Mouse (Mus musculus): ENCODE data around the gene Pla2g7. TPM values are rescaled to one million over a fixed set of nuclear protein-coding genes. Genes with fewer than 3 reads are reported as not detected.
A peak's percentile ranks its signal among the peaks of the same experiment; 100 is the strongest.

Pla2g7 gene
- total RNA-seq, 2 experiments from 2014 or later, result 4.3 to 8.0 TPM

- peak in 1 of 2 experiments; percentile 11 for DNase-seq
Measured at GRCm38 (mm10) chr17:43580456-43580855, 12.6 kb downstream of the Pla2g7 start.

- peak; percentile 48 to 60 for DNase-seq
Measured at GRCm38 (mm10) chr17:43581012-43581467, 13.1 kb downstream of the Pla2g7 start.

- DNase-seq, result no peak
Measured at GRCm38 (mm10) chr17:43584771-43585170, 16.9 kb downstream of the Pla2g7 start.

- no peak for DNase-seq
Measured at GRCm38 (mm10) chr17:43587278-43587677, 19.4 kb downstream of the Pla2g7 start.

GRCm38 (mm10) chr17:43589750-43590149 lies 21.9 kb downstream of the Pla2g7 start:
- no peak for DNase-seq

GRCm38 (mm10) chr17:43590531-43590930 lies 22.6 kb downstream of the Pla2g7 start:
- no peak for DNase-seq

- no peak for DNase-seq
Measured at GRCm38 (mm10) chr17:43592296-43593291, 24.7 kb downstream of the Pla2g7 start.

- DNase-seq, result no peak
Measured at GRCm38 (mm10) chr17:43597742-43598141, 29.8 kb downstream of the Pla2g7 start.

GRCm38 (mm10) chr17:43598706-43599105 lies 30.8 kb downstream of the Pla2g7 start:
- DNase-seq, result no peak

GRCm38 (mm10) chr17:43606704-43607103 lies 38.8 kb downstream of the Pla2g7 start:
- DNase-seq, result peak; percentile 59 to 87

- peak; percentile 6 to 77 for DNase-seq
Measured at GRCm38 (mm10) chr17:43611586-43611985, 43.7 kb downstream of the Pla2g7 start.

GRCm38 (mm10) chr17:43612221-43612620 lies 44.3 kb downstream of the Pla2g7 start:
- DNase-seq, result no peak

GRCm38 (mm10) chr17:43619156-43619555 lies 51.3 kb downstream of the Pla2g7 start:
- no peak for DNase-seq

- DNase-seq, result no peak
Measured at GRCm38 (mm10) chr17:43622076-43622475, 54.2 kb downstream of the Pla2g7 start.

GRCm38 (mm10) chr17:43628246-43628645 lies 60.3 kb downstream of the Pla2g7 start:
- no peak for DNase-seq

GRCm38 (mm10) chr17:43629026-43629495 lies 61.2 kb downstream of the Pla2g7 start:
- DNase-seq, result no peak

GRCm38 (mm10) chr17:43629496-43630426 lies 61.9 kb downstream of the Pla2g7 start, which contains the start of gene Tdrd6:
Gene Tdrd6, minus strand, starts transcription at chr17:43630299.
- DNase-seq, result no peak

GRCm38 (mm10) chr17:43630427-43630760 lies 62.5 kb downstream of the Pla2g7 start:
- DNase-seq, result no peak

- no peak for DNase-seq
Measured at GRCm38 (mm10) chr17:43637146-43637545, 69.2 kb downstream of the Pla2g7 start.

- no peak for DNase-seq
Measured at GRCm38 (mm10) chr17:43640825-43641224, 72.9 kb downstream of the Pla2g7 start.

GRCm38 (mm10) chr17:43643191-43643590 lies 75.3 kb downstream of the Pla2g7 start:
- DNase-seq, result no peak

- DNase-seq, result peak; percentile 42 to 57
Measured at GRCm38 (mm10) chr17:43644375-43644774, 76.5 kb downstream of the Pla2g7 start.
